Mouse (Mus musculus): ENCODE measurements around the gene Jade2. TPM values are rescaled to one million over a fixed set of nuclear protein-coding genes. Genes with fewer than 3 reads are reported as not detected.

Gene Jade2
- total RNA-seq, 2 experiments from 2014 or later = 2.3 to 2.6 TPM

- no peak for DNase-seq
Measured at GRCm38 (mm10) chr11:51835598-51835997, 21.9 kb downstream of the Jade2 start.

- DNase-seq = no peak
Measured at GRCm38 (mm10) chr11:51834067-51834411, 23.4 kb downstream of the Jade2 start.

GRCm38 (mm10) chr11:51833393-51834066, 23.9 kb downstream of the Jade2 start:
- no peak for DNase-seq

- DNase-seq = no peak
Measured at GRCm38 (mm10) chr11:51832992-51833391, 24.5 kb downstream of the Jade2 start.

GRCm38 (mm10) chr11:51831962-51832909, 25.2 kb downstream of the Jade2 start:
- DNase-seq = peak; percentile 19

GRCm38 (mm10) chr11:51824867-51825424, 32.5 kb downstream of the Jade2 start:
- no peak for DNase-seq

GRCm38 (mm10) chr11:51823963-51824753, 33.3 kb downstream of the Jade2 start:
- DNase-seq = peak; percentile 43

GRCm38 (mm10) chr11:51823271-51823670, 34.2 kb downstream of the Jade2 start:
- DNase-seq = no peak

GRCm38 (mm10) chr11:51822736-51823135, 34.7 kb downstream of the Jade2 start:
- no peak for DNase-seq

- DNase-seq = peak; percentile 90
Measured at GRCm38 (mm10) chr11:51820861-51821260, 36.6 kb downstream of the Jade2 start.

- peak; percentile 39 for DNase-seq
Measured at GRCm38 (mm10) chr11:51819964-51820363, 37.5 kb downstream of the Jade2 start.

GRCm38 (mm10) chr11:51818837-51819236, 38.6 kb downstream of the Jade2 start:
- DNase-seq = no peak

GRCm38 (mm10) chr11:51817756-51818155, 39.7 kb downstream of the Jade2 start:
- peak; percentile 97 for DNase-seq

- no peak for DNase-seq
Measured at GRCm38 (mm10) chr11:51812022-51812546, 45.4 kb downstream of the Jade2 start.

GRCm38 (mm10) chr11:51811230-51811629, 46.2 kb downstream of the Jade2 start:
- no peak for DNase-seq

- DNase-seq = no peak
Measured at GRCm38 (mm10) chr11:51809632-51810224, 47.7 kb downstream of the Jade2 start.

- no peak for DNase-seq
Measured at GRCm38 (mm10) chr11:51807108-51807879, 50.2 kb downstream of the Jade2 start.

- DNase-seq = peak; percentile 40
Measured at GRCm38 (mm10) chr11:51805221-51805981, 52.1 kb downstream of the Jade2 start.

- no peak for DNase-seq
Measured at GRCm38 (mm10) chr11:51800634-51801325, 56.7 kb downstream of the Jade2 start.
